Mouse (Mus musculus) ES-E14 (cell line): ENCODE measurements around the gene Wipf2. TPM values are rescaled to one million over a fixed set of nuclear protein-coding genes. Genes with fewer than 3 reads are reported as not detected.

Experiments used
- DNase-seq: peaks from one replicate; pipeline ENCODE4 v3.0.0-alpha.2; 2013; ENCODE audit warnings: low read depth, low spot score
- H3K27ac ChIP-seq: 2 replicates; pipeline ENCODE4 v1.5.1; 2012; ENCODE audit warnings: low read depth, mild to moderate bottlenecking, low read length, moderate library complexity, mixed read lengths; ENCODE audit not compliant: poor library complexity, insufficient read depth, severe bottlenecking
- H3K36me3 ChIP-seq: 2 replicates; pipeline ENCODE4 v1.6.1; 2012; ENCODE audit warnings: mild to moderate bottlenecking, low read length, moderate library complexity, mixed read lengths; ENCODE audit not compliant: control insufficient read depth, poor library complexity, insufficient read depth, severe bottlenecking
- H3K4me1 ChIP-seq, 2 experiments: fragments of 150-350 bp in 1 of 2; sonication (generic) in 1 of 2; 2 replicates each; pipeline ENCODE4 v1.6.1; 2012; ENCODE audit warnings: low read length in 2 of 2, mild to moderate bottlenecking in 1 of 2, mixed read lengths in 1 of 2; ENCODE audit not compliant: control insufficient read depth in 2 of 2, insufficient read depth in 2 of 2, poor library complexity in 1 of 2
- H3K4me3 ChIP-seq, 2 experiments: fragments of 150-350 bp in 1 of 2; sonication (generic) in 1 of 2; 2 replicates each; pipeline ENCODE4 v1.5.1; 2012; ENCODE audit warnings: low read length in 2 of 2, low read depth in 1 of 2, mild to moderate bottlenecking in 1 of 2, mixed read lengths in 1 of 2; ENCODE audit not compliant: insufficient read depth in 1 of 2, poor library complexity in 1 of 2, severe bottlenecking in 1 of 2
- H3K9ac ChIP-seq: 2 replicates; pipeline ENCODE4 v1.6.1; 2012; ENCODE audit warnings: low read depth, mild to moderate bottlenecking, low read length, mixed read lengths; ENCODE audit not compliant: poor library complexity, insufficient read depth, severe bottlenecking
- H3K9me3 ChIP-seq: fragments of 150-350 bp; sonication (generic); 2 replicates; pipeline ENCODE4 v1.6.1; 2012; ENCODE audit warnings: low read depth, mild to moderate bottlenecking, low read length; ENCODE audit not compliant: control insufficient read depth, insufficient read depth
- CHD2 ChIP-seq: IDR thresholded peaks from 2 replicates; pipeline ENCODE4 v1.6.1; 2014; ENCODE audit warnings: mild to moderate bottlenecking, low read depth, low read length, inconsistent platforms
- HCFC1 ChIP-seq: IDR thresholded peaks from 2 replicates; pipeline ENCODE4 v1.6.1; 2012; ENCODE audit warnings: low read length, inconsistent platforms, borderline replicate concordance; ENCODE audit not compliant: insufficient read depth
- MAFK ChIP-seq: IDR thresholded peaks from 2 replicates; pipeline ENCODE4 v1.6.1; 2014; ENCODE audit warnings: mild to moderate bottlenecking, low read depth, low read length, inconsistent platforms; ENCODE audit not compliant: insufficient read depth
- ZC3H11A ChIP-seq: IDR thresholded peaks from 2 replicates; pipeline ENCODE4 v1.6.1; 2012; ENCODE audit warnings: low read depth, mild to moderate bottlenecking, inconsistent platforms, low read length, borderline replicate concordance
- ZNF384 ChIP-seq: IDR thresholded peaks from 2 replicates; pipeline ENCODE4 v1.6.1; 2012; ENCODE audit warnings: low read depth, low read length, inconsistent platforms
- in situ Hi-C, 2 experiments: fragments of 600-800 bp; cut with MboI; formaldehyde crosslinking; loops; one replicate each; pipeline ENCODE4 v1.15.1; 2025; ENCODE audit warnings: low sequenced_read_pairs in 2 of 2, inconsistent platforms in 1 of 2; ENCODE audit not compliant: unreplicated experiment in 2 of 2
- total RNA-seq: library from RNA; depleted of rRNA; stranded (reverse); fragments of 300-350 nt; gene quantifications from 2 replicates; pipeline ENCODE4 v1.2.3, GENCODE M21; 2012

Wipf2 gene
- total RNA-seq, 1 experiment = 5.8 TPM

DNA sequence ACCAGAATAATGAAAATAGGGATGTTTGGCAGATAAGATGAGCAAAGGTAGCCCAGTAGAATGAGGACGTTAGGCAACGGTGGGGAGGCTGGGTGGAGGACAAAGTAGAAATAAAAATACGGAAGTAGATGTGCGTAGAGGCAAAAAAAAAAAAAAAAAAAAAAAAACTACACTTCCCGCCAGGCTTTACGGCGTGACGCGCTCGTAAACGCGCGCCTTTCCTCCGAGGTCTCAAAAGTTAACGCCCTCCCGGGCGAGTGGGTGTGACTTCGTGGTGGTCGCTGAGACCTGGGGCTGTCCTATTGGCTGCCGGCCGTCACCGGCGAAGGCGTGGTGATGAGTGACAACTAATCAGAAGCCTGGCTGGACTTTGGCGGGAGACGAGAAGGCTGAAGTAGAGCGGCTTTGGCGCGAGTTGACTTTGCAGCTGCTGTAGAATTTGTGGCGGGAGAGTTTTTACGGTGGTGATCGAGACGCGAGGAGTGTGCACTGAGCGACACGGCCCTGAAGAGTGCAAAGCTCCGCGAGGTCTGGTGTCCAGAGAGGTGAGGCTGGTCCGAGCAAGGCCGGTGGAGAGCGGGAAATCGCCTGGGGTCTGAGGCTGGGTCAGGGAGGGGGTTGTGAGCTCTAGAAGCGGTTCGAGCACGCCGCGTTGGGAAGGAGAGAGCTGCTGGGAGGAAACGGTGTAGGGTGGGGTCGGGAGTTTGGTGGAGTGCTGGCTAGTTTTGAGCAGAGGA lies 44.2 kb downstream of the Wipf2 start, which contains the start of gene Cdc6:
Cdc6 (plus strand) TSS at position 365 of the 737 bp plus-strand sequence.
- H3K9me3 ChIP-seq = no peaks in the 10 kb centered on the region
- H3K4me1 ChIP-seq = peaks cover 6 to 34% of the 10 kb centered on the region in 2 experiments; a peak in 3 of 4 replicates
- H3K36me3 ChIP-seq = peaks cover 34% of the 10 kb centered on the region
- peak; percentile 99 for DNase-seq
- in situ Hi-C loops = no loop called here
- peak within 1 kb of the TSS; percentile 89 to 90 for H3K4me3 ChIP-seq
- peak; percentile 99 for TF ChIP-seq ZNF384
- TF ChIP-seq ZC3H11A = no peak
- 0 out of 2 replicates have a peak, but pooled peaks have one; percentile 6 for TF ChIP-seq CHD2
- TF ChIP-seq MAFK = peak; percentile 33; the same call in 1 of the 2 replicates
- peak; percentile 97 for TF ChIP-seq HCFC1
- H3K9ac ChIP-seq = peak within 1 kb of the TSS; percentile 92
- peak within 1 kb of the TSS; percentile 77 for H3K27ac ChIP-seq

DNA sequence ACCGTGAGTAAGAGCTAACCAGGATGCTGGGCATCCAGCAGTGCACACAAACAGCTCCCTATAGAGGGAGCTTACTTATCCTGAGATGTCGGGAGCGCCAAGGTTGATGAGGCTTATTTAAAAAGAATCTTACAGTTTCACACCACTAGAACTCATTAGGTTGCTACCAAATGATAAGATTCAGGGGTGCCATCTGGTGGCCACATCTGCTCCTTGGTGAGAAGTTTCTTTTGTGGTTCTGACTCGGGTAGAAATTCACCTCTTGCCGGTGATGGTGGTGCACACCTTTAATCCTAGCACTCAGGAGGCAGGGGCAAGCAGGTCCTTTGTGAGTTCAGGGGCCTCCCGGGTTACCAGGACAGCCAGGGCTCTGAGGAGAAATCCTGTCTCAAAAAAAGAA lies 46.2 kb downstream of the Wipf2 start:
- TF ChIP-seq HCFC1 (no peak), CHD2 (no peak), ZNF384 (no peak), ZC3H11A (no peak), MAFK (no peak)
- peaks cover 3 to 20% of the 10 kb centered on the region in 2 experiments; a peak in 3 of 4 replicates for H3K4me1 ChIP-seq
- peak overlapping the region; percentile 50; the same call in 1 of the 2 replicates for H3K9ac ChIP-seq
- in situ Hi-C loops = loop anchor here in 1 of 2 experiments (10.0 kb wide), 1 partner anchor 95 kb away; no protein-coding TSS in a partner anchor
- no peaks in the 10 kb centered on the region for H3K9me3 ChIP-seq
- H3K4me3 ChIP-seq = peak overlapping the region in 1 of 2 experiments; percentile 90; a peak in 1 of 4 replicates
- peaks cover 49% of the 10 kb centered on the region for H3K36me3 ChIP-seq
- DNase-seq = no peak
- H3K27ac ChIP-seq = no peak overlapping the region

DNA sequence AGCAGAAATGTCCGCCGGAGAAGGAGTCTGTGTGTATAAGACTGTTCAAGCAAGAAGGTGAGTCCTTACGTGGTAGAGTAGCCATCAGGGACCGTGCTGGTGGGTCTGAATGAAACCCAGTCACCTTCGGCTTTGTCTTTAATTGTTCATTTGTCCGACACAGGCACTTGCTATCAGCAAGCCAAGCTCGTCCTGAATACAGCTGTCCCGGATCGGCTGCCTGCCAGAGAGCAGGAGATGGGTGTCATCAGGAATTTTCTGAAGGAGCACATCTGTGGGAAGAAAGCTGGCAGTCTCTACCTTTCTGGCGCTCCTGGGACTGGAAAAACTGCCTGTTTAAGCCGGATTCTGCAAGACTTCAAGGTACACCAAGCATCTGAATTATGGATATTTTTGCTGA lies 47.0 kb downstream of the Wipf2 start:
- in situ Hi-C loops = loop anchor here in 1 of 2 experiments (10.0 kb wide), 1 partner anchor 94 kb away; no protein-coding TSS in a partner anchor
- no peak for DNase-seq
- Histone ChIP-seq H3K9me3 (no peaks in the 10 kb centered on the region), H3K36me3 (peaks cover 55% of the 10 kb centered on the region), H3K9ac (no peak overlapping the region), H3K4me3 (no peak overlapping the region), H3K27ac (no peak overlapping the region), H3K4me1 (peaks cover 0 to 16% of the 10 kb centered on the region in 2 experiments; a peak in 2 of 4 replicates)
- no peak for TF ChIP-seq MAFK
- TF ChIP-seq CHD2 = no peak
- TF ChIP-seq ZNF384 = no peak
- no peak for TF ChIP-seq ZC3H11A
- TF ChIP-seq HCFC1 = no peak

- no peak overlapping the region for H3K27ac ChIP-seq
- TF ChIP-seq CHD2 = no peak
- TF ChIP-seq HCFC1 = no peak
- TF ChIP-seq ZNF384 = no peak
- TF ChIP-seq ZC3H11A = no peak
- no peak for TF ChIP-seq MAFK
- H3K4me3 ChIP-seq = no peak overlapping the region
- in situ Hi-C loops = loop anchor here in 1 of 2 experiments (10.0 kb wide), 1 partner anchor 93 kb away; no protein-coding TSS in a partner anchor
- DNase-seq = no peak
- H3K4me1 ChIP-seq = peaks cover 0 to 10% of the 10 kb centered on the region in 2 experiments; a peak in 1 of 4 replicates
- peaks cover 61% of the 10 kb centered on the region for H3K36me3 ChIP-seq
- no peak overlapping the region for H3K9ac ChIP-seq
- no peaks in the 10 kb centered on the region for H3K9me3 ChIP-seq
Measured at GRCm38 (mm10) chr11:98911498-98911897, 48.1 kb downstream of the Wipf2 start.
